Mouse (Mus musculus): ENCODE results near the gene Psmg4.

The Psmg4 gene

DNA sequence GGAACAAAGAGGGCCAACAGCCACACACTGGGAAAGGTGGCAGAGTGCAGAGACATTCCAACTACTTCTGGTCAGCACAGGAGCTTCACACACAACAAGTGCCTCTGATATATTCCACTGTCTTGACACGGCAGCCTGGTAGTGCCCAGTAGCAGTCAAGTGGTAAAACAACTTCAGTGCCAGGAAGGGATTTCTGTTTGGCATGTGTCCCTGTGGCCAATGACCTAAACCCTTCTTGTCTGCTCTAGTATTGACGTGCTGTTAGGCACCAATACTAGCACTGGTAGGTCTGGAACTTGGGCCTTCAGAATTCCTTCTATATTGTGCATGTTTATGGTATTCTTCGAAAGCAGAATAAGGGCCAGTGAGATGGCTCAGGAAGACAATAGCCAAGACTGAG lies 42.5 kb downstream of the Psmg4 start:
- no peak for DNase-seq (ENCODE audit: low read depth, low spot score)

DNA sequence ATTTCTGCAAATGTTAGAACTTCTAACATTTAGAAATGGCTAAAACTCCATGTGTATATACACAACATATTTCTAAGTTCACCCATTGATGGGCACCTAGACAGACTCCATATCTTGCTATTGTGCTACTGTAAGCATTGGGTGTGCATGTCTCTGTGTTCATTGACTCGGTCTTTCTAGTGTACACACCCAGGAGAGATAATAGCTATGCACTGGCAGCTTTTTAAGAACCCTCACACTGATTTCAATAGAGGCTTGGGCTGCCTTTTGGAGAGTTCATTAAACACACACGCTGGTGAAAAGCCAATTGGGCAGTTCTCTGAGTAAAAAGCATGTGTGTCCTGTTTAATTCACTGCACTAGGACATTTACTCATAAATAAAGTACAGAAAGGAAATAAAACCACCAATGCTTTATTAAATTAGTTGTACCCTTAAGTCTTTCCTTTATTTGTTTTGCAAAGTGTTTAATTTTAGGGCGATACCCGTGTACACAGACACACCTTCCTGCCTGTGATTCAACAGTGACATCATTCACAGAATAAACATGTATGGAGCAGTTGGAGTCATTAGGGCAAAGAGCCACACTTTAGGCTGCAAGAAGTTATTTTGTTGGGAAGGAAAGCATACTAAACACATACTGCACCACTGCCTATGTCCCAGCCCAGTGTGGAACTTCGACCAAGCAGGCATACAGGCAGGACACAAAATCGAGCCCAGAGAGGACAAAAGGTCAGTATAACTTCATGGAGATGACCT lies 45.1 kb downstream of the Psmg4 start:
- no peak for DNase-seq (ENCODE audit: low read depth, low spot score)

DNA sequence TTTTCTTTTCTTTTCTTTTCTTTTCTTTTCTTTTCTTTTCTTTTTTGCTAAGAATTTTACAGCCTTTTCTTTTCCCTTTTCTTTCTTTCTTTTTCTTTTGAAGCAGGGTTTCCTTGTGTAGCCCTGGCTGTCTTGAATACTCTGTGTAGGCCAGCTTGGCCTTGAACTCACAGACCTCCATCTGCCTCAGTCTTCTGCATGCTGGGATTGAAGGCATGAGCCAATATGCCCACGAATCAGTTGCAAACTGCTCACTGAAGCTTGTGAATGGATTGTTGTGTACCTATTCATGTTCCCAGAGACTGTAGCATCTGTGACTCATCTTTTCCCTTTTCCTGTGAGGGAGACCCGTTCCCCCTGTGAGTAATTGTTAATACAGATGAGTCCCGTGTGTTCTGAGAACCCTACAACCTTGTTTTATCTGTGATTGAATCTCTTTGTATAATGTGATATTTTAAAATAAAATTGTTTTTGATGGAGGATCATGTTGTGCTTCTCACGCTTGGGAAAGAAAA lies 48.6 kb downstream of the Psmg4 start:
- no peak for DNase-seq (ENCODE audit: low read depth, low spot score)

DNA sequence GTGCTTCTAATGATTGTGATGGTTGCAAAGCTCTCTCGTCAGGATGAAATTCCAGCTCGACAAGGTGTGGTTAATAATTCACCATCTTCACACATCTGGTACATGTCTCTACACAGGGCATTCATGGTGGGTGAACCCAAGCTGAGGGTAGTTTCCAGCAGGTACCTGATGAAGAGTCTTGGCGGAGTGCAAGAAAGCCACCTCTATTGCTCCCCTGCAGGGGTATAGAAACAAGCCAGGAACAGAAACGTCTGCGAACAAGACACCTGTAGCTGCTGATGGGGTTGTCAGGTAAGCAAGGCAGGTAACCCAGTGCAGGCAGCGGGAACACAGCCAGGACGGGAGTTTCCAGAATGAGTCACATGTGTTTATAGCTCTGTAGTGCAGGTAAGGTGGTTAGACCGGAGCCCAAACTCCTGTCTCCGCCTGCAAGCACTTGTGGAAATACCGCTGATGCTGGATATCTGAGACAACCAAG lies 50.0 kb downstream of the Psmg4 start:
- no peak for DNase-seq (ENCODE audit: low read depth, low spot score)

- DNase-seq (ENCODE audit: low read depth, low spot score): no peak
Observed at GRCm38 (mm10) chr13:34214855-34215254, 52.1 kb downstream of the Psmg4 start.

DNA sequence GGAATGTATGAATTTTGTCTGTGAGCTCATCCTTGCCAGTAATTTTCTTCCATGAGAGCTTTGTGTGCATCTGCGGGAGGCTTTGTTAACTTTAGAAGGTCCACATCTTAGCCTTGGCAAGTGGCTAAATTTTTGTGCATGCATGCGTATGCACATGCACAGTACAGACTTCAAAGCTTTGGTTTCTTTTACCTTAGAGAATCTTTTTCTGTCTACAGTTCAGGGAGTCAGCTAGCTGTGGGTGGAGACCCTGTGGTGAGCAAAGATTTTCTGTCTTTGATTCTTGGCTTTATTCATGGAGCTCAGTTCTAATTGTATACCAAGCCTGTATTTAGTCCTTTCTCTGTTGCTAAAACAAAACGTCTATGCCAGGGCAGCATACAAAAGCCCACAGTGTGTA lies 56.0 kb downstream of the Psmg4 start:
- DNase-seq (ENCODE audit: low read depth, low spot score): no peak

- no peak for DNase-seq (ENCODE audit: low read depth, low spot score)
Observed at GRCm38 (mm10) chr13:34219728-34220127, 57.0 kb downstream of the Psmg4 start.

DNA sequence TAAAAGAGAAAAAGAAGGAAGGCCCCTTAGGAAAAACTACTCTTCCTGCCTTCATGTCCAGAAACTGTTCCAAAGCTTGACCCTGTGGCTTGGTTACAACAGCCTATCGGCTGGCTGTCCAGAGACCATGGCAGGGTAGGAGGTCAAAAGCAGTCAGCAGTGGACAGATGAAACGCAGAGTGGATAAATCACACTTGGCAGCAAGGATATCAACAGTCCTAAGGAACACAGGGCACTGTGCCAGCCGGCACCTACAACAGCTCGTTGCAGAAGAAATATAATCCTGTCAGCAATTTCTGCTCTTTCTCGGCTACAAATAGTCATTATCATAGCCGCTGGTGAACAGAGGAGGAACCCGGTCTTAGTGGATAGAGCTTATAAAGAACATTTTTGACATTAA lies 60.2 kb downstream of the Psmg4 start:
- no peak for DNase-seq (ENCODE audit: low read depth, low spot score)

DNA sequence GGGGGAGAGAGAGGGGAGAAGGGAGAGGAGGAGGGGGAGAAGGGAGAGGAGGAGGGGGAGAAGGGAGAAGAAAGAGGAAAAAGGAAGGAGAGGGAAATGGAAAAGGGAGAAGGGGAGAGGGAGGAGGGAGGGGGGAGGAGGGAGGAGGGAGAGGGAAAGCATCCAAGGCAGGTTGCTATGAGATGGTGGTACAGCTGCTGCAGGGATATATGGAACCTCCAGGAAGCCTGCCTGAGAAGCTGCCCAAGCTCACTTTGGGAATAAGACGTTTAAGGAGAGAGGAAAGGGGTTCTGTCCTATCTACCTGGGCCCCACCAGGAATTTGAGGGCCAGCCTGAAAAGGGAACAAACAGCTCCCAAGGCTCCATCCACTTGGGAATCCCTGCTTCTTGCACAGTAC lies 64.2 kb downstream of the Psmg4 start:
- no peak for DNase-seq (ENCODE audit: low read depth, low spot score)

Data from embryo, embryonic 11.5 days (tissue).